24 mouse cellular contexts compared by ENCODE assay signal in genomic region chr16:63657743-63658142, GRCm38 (mm10).
DNase-seq lines count a peak whose midpoint lies in the region; ATAC-seq lines count a peak whose summit lies in the region.
"Had no signal": no experiment of that assay in that cellular context is flagged by ENCODE, and none has a peak within 500 bp of the region (broad histone marks: within the 10 kb centered on the region; RNA-seq: fewer than 3 reads in every experiment).

No protein-coding gene starts in this region.

- DNase-seq in midbrain, embryonic 11.5 days (ENCODE audit: low spot score, missing footprints), result peak; percentile 14
- DNase-seq in brain, embryonic 18.5 days (ENCODE audit: low read depth, low spot score), result peak; percentile 18
- no peak for DNase-seq in testis, postnatal 10 days (ENCODE audit: low spot score)
- DNase-seq: adrenal gland, adult 8-10 months; cerebellum, postnatal 36 days; gastrocnemius, adult 2 months; heart, postnatal 36 days; kidney, adult 11 months; kidney, postnatal 36 days; layer of hippocampus, postnatal 36 days; liver, postnatal 0 days; lung, postnatal 10 days; midbrain, embryonic 14.5 days had no signal

- H3K4me1 ChIP-seq in hindbrain, embryonic 12.5 days, result peaks cover 6% of the 10 kb centered on the region; the same call in 1 of the 2 replicates
- H3K4me1 ChIP-seq in hindbrain, embryonic 13.5 days (replicated peaks), result peaks cover 13% of the 10 kb centered on the region
- peaks cover 2% of the 10 kb centered on the region; the same call in 1 of the 2 replicates for H3K4me1 ChIP-seq in midbrain, embryonic 11.5 days (ENCODE audit: control insufficient read depth, insufficient read depth, low read length)
- peaks cover 2% of the 10 kb centered on the region; the same call in 1 of the 2 replicates for H3K4me1 ChIP-seq in midbrain, embryonic 16.5 days (ENCODE audit: control insufficient read depth, insufficient read depth, low read length)
- peaks cover 14% of the 10 kb centered on the region for H3K4me1 ChIP-seq in forebrain, embryonic 16.5 days (replicated peaks; ENCODE audit: control insufficient read depth, insufficient read depth, low read length)
- H3K4me1 ChIP-seq: heart, embryonic 15.5 days had no signal

- H3K36me3 ChIP-seq in hindbrain, embryonic 12.5 days, result no peaks in the 10 kb centered on the region
- no peaks in the 10 kb centered on the region for H3K36me3 ChIP-seq in hindbrain, embryonic 13.5 days
- H3K36me3 ChIP-seq in midbrain, embryonic 11.5 days (ENCODE audit: control insufficient read depth, insufficient read depth, low read length), result no peaks in the 10 kb centered on the region
- no peaks in the 10 kb centered on the region for H3K36me3 ChIP-seq in midbrain, embryonic 16.5 days (ENCODE audit: control insufficient read depth, insufficient read depth, low read length)
- no peaks in the 10 kb centered on the region for H3K36me3 ChIP-seq in forebrain, embryonic 16.5 days (ENCODE audit: control insufficient read depth, insufficient read depth)
- H3K36me3 ChIP-seq: embryonic facial prominence, embryonic 13.5 days; heart, embryonic 15.5 days; kidney, embryonic 15.5 days had no signal

- 0 out of 2 replicates have a peak, but pooled peaks have one; percentile 44 for ATAC-seq in hindbrain, embryonic 12.5 days (ENCODE audit: low FRiP score)
- no peak for ATAC-seq in hindbrain, embryonic 13.5 days (ENCODE audit: low FRiP score)
- ATAC-seq in midbrain, embryonic 11.5 days (ENCODE audit: low FRiP score), result no peak
- no peak for ATAC-seq in midbrain, embryonic 16.5 days
- ATAC-seq in forebrain, embryonic 16.5 days, result peak; percentile 63
- ATAC-seq: activated CD4-positive, CD25-positive, alpha-beta regulatory T cell, adult 4 months; liver, postnatal 0 days had no signal

- H3K9me3 ChIP-seq in hindbrain, embryonic 12.5 days (replicated peaks), result no peaks in the 10 kb centered on the region
- no peaks in the 10 kb centered on the region for H3K9me3 ChIP-seq in hindbrain, embryonic 13.5 days
- H3K9me3 ChIP-seq in midbrain, embryonic 11.5 days (ENCODE audit: control insufficient read depth, low read length), result no peaks in the 10 kb centered on the region
- H3K9me3 ChIP-seq in midbrain, embryonic 16.5 days (replicated peaks; ENCODE audit: control insufficient read depth, low read length, poor library complexity, severe bottlenecking), result no peaks in the 10 kb centered on the region
- no peaks in the 10 kb centered on the region for H3K9me3 ChIP-seq in forebrain, embryonic 16.5 days (ENCODE audit: control insufficient read depth, low read length)
- H3K9me3 ChIP-seq: embryonic facial prominence, embryonic 13.5 days; heart, embryonic 15.5 days; kidney, embryonic 15.5 days had no signal

- H3K27ac ChIP-seq in hindbrain, embryonic 12.5 days, result no peak overlapping the region
- H3K27ac ChIP-seq in hindbrain, embryonic 13.5 days, result no peak overlapping the region
- no peak overlapping the region for H3K27ac ChIP-seq in midbrain, embryonic 11.5 days (ENCODE audit: low read depth, low read length)
- no peak overlapping the region for H3K27ac ChIP-seq in midbrain, embryonic 16.5 days (ENCODE audit: low read length)
- H3K27ac ChIP-seq in forebrain, embryonic 16.5 days (ENCODE audit: low read length), result peak overlapping the region; percentile 53
- H3K27ac ChIP-seq: embryonic facial prominence, embryonic 13.5 days; gastrocnemius, adult 2 months; heart, embryonic 15.5 days; kidney, embryonic 15.5 days had no signal

- no peak overlapping the region for H3K4me3 ChIP-seq in hindbrain, embryonic 12.5 days
- H3K4me3 ChIP-seq in hindbrain, embryonic 13.5 days, result no peak overlapping the region
- H3K4me3 ChIP-seq in midbrain, embryonic 11.5 days (ENCODE audit: low read depth, low read length), result no peak overlapping the region
- no peak overlapping the region for H3K4me3 ChIP-seq in midbrain, embryonic 16.5 days (ENCODE audit: low read depth, low read length)
- no peak overlapping the region for H3K4me3 ChIP-seq in forebrain, embryonic 16.5 days (replicated peaks; ENCODE audit: low read length)
- H3K4me3 ChIP-seq: embryonic facial prominence, embryonic 13.5 days; erythroblast, embryonic 14.5 days; gastrocnemius, adult 2 months; heart, embryonic 15.5 days; kidney, embryonic 15.5 days; myocyte had no signal

- no peak overlapping the region for H3K9ac ChIP-seq in hindbrain, embryonic 12.5 days
- H3K9ac ChIP-seq in hindbrain, embryonic 13.5 days, result no peak overlapping the region
- no peak overlapping the region for H3K9ac ChIP-seq in midbrain, embryonic 11.5 days (ENCODE audit: low read length)
- H3K9ac ChIP-seq in midbrain, embryonic 16.5 days (ENCODE audit: low read depth, low read length), result no peak overlapping the region
- no peak overlapping the region for H3K9ac ChIP-seq in forebrain, embryonic 16.5 days (replicated peaks; ENCODE audit: low read depth, low read length)
- H3K9ac ChIP-seq: embryonic facial prominence, embryonic 13.5 days; heart, embryonic 15.5 days; kidney, embryonic 15.5 days; liver, postnatal 0 days had no signal

- WGBS in hindbrain, embryonic 12.5 days, result 52% methylated on average over 2 of the region's 2 CpGs
- 45% methylated on average over 2 of the region's 2 CpGs for WGBS in hindbrain, embryonic 13.5 days
- 72% methylated on average over 2 of the region's 2 CpGs for WGBS in midbrain, embryonic 11.5 days
- WGBS in midbrain, embryonic 16.5 days, result 73% methylated on average over 2 of the region's 2 CpGs
- WGBS in forebrain, embryonic 16.5 days, result 37% methylated on average over 2 of the region's 2 CpGs

- H3K27me3 ChIP-seq in hindbrain, embryonic 12.5 days, result no peaks in the 10 kb centered on the region
- H3K27me3 ChIP-seq in hindbrain, embryonic 13.5 days, result no peaks in the 10 kb centered on the region
- no peaks in the 10 kb centered on the region for H3K27me3 ChIP-seq in midbrain, embryonic 11.5 days (ENCODE audit: control insufficient read depth, insufficient read depth, low read length)
- no peaks in the 10 kb centered on the region for H3K27me3 ChIP-seq in midbrain, embryonic 16.5 days (ENCODE audit: control insufficient read depth, insufficient read depth, low read depth, low read length)
- no peaks in the 10 kb centered on the region for H3K27me3 ChIP-seq in forebrain, embryonic 16.5 days (replicated peaks; ENCODE audit: control insufficient read depth, insufficient read depth, low read length)
- H3K27me3 ChIP-seq: embryonic facial prominence, embryonic 13.5 days; heart, embryonic 15.5 days; kidney, embryonic 15.5 days had no signal

- no peak overlapping the region for H3K4me2 ChIP-seq in hindbrain, embryonic 12.5 days (replicated peaks)
- H3K4me2 ChIP-seq in hindbrain, embryonic 13.5 days, result no peak overlapping the region
- H3K4me2 ChIP-seq in midbrain, embryonic 11.5 days, result no peak overlapping the region
- H3K4me2 ChIP-seq in midbrain, embryonic 16.5 days (ENCODE audit: low read length), result no peak overlapping the region
- H3K4me2 ChIP-seq in forebrain, embryonic 16.5 days (ENCODE audit: low read length), result no peak overlapping the region
- H3K4me2 ChIP-seq: embryonic facial prominence, embryonic 13.5 days; heart, embryonic 15.5 days; kidney, embryonic 15.5 days; liver, embryonic 11.5 days had no signal

Comparison
In these comparisons a context has a peak if more than half of its experiments do, and no peak if none do; other contexts are left out.
1. ATAC-seq: peak in hindbrain, embryonic 12.5 days (single experiment) and forebrain, embryonic 16.5 days (single experiment); none in hindbrain, embryonic 13.5 days (single experiment), midbrain, embryonic 11.5 days (single experiment) and midbrain, embryonic 16.5 days (single experiment).